ENCODE assay signal across 19 mouse cellular contexts in genomic region chr9:64704073-64704840, GRCm38 (mm10). TPM values are rescaled to one million over a fixed set of nuclear protein-coding genes. Genes with fewer than 3 reads are reported as not detected.
DNase-seq lines count a peak whose midpoint lies in the region; ATAC-seq and TF ChIP-seq lines count a peak whose summit lies in the region.
"Had no signal": no experiment of that assay in that cellular context is flagged by ENCODE, and none has a peak within 500 bp of the region (broad histone marks: within the 10 kb centered on the region; RNA-seq: fewer than 3 reads in every experiment).

No protein-coding gene starts in this region.

- TF ChIP-seq CTCF in lung, adult 2 months (IDR thresholded peaks at IDR 0.05; ENCODE audit: insufficient read depth, low read length): no peak

- H3K4me1 ChIP-seq in intestine, embryonic 14.5 days (replicated peaks; ENCODE audit: control insufficient read depth, insufficient read depth, low read length): peaks cover 10% of the 10 kb centered on the region
- 0 out of 2 replicates have a peak, but pooled peaks cover 24% of the 10 kb centered on the region for H3K4me1 ChIP-seq in intestine, embryonic 15.5 days (replicated peaks)
- H3K4me1 ChIP-seq in lung, adult 2 months (ENCODE audit: control insufficient read depth, insufficient read depth, low read length): peaks cover 6% of the 10 kb centered on the region
- H3K4me1 ChIP-seq: midbrain, embryonic 10.5 days had no signal

- peak; percentile 46 for DNase-seq in intestine, embryonic 14.5 days (ENCODE audit: low spot score)
- DNase-seq in lung, postnatal 36 days: peak; percentile 55
- DNase-seq in lung, adult 2 months: no peak
- DNase-seq in retina, postnatal 1 day: no peak
- no peak for DNase-seq in gastrocnemius, postnatal 36 days
- DNase-seq: adrenal gland, postnatal 14 days; cerebellum, adult 9-10 months; forebrain, postnatal 0 days; gastrocnemius, adult 2 months; heart, adult 18-20 months; kidney, postnatal 4 days; left cerebral cortex, postnatal 4 days; right cerebral cortex, postnatal 4 days had no signal

- TF ChIP-seq POLR2A in lung, adult 2 months (IDR thresholded peaks at IDR 0.05; ENCODE audit: borderline replicate concordance, extremely low read depth, low read depth, low read length): no peak

- H3K27ac ChIP-seq in intestine, embryonic 14.5 days (ENCODE audit: low read depth): no peak overlapping the region
- H3K27ac ChIP-seq in intestine, embryonic 15.5 days: no peak overlapping the region
- H3K27ac ChIP-seq: embryonic facial prominence, embryonic 13.5 days; heart, embryonic 15.5 days; lung, embryonic 15.5 days; midbrain, embryonic 10.5 days had no signal

- intact Hi-C loops in gastrocnemius, postnatal 36 days (cut with DNase I): no loop called here

- H3K4me2 ChIP-seq in intestine, embryonic 14.5 days (ENCODE audit: low read length): no peak overlapping the region
- no peak overlapping the region for H3K4me2 ChIP-seq in intestine, embryonic 15.5 days (replicated peaks)
- H3K4me2 ChIP-seq: embryonic facial prominence, embryonic 13.5 days; heart, embryonic 15.5 days; lung, embryonic 15.5 days had no signal

- peaks cover 34% of the 10 kb centered on the region for H3K36me3 ChIP-seq in intestine, embryonic 14.5 days (ENCODE audit: control insufficient read depth, insufficient read depth, low read length)
- peaks cover 6% of the 10 kb centered on the region; the same call in 1 of the 2 replicates for H3K36me3 ChIP-seq in intestine, embryonic 15.5 days

- no peak overlapping the region for H3K9ac ChIP-seq in intestine, embryonic 14.5 days (ENCODE audit: low read length)
- no peak overlapping the region for H3K9ac ChIP-seq in intestine, embryonic 15.5 days
- H3K9ac ChIP-seq: embryonic facial prominence, embryonic 13.5 days; forebrain, postnatal 0 days; heart, embryonic 15.5 days; lung, embryonic 15.5 days had no signal

- H3K4me3 ChIP-seq in intestine, embryonic 14.5 days (ENCODE audit: low read depth, low read length): no peak overlapping the region
- H3K4me3 ChIP-seq in intestine, embryonic 15.5 days (replicated peaks): no peak overlapping the region
- H3K4me3 ChIP-seq in lung, adult 2 months (replicated peaks; ENCODE audit: extremely low read depth, low read depth, low read length): no peak overlapping the region
- H3K4me3 ChIP-seq: embryonic facial prominence, embryonic 13.5 days; gastrocnemius, adult 2 months; heart, embryonic 15.5 days; lung, embryonic 15.5 days; midbrain, embryonic 10.5 days had no signal

- WGBS in intestine, embryonic 14.5 days: 84% methylated on average over 5 of the region's 5 CpGs
- WGBS in intestine, embryonic 15.5 days: 76% methylated on average over 5 of the region's 5 CpGs
- WGBS in lung, adult 2 months: 59% methylated on average over 5 of the region's 5 CpGs

- H3K27me3 ChIP-seq in intestine, embryonic 14.5 days (replicated peaks; ENCODE audit: control insufficient read depth, insufficient read depth, low read length): no peaks in the 10 kb centered on the region
- no peaks in the 10 kb centered on the region for H3K27me3 ChIP-seq in intestine, embryonic 15.5 days (replicated peaks)
- H3K27me3 ChIP-seq: embryonic facial prominence, embryonic 13.5 days; heart, embryonic 15.5 days; lung, embryonic 15.5 days had no signal

- no peak for ATAC-seq in intestine, embryonic 14.5 days (replicated peaks; ENCODE audit: low FRiP score, low TSS enrichment, low read depth)
- no peak for ATAC-seq in intestine, embryonic 15.5 days
- peak; percentile 48 for ATAC-seq in monocyte, adult 5-6 weeks (replicated peaks; ENCODE audit: insufficient number of reproducible peaks, low FRiP score, low TSS enrichment, poor library complexity, severe bottlenecking)
- ATAC-seq: forebrain, postnatal 0 days had no signal

- no peaks in the 10 kb centered on the region for H3K9me3 ChIP-seq in intestine, embryonic 14.5 days (ENCODE audit: control insufficient read depth, low read length)
- no peaks in the 10 kb centered on the region for H3K9me3 ChIP-seq in intestine, embryonic 15.5 days
- H3K9me3 ChIP-seq: embryonic facial prominence, embryonic 13.5 days; heart, embryonic 15.5 days; lung, embryonic 15.5 days; midbrain, embryonic 10.5 days had no signal

RNA-seq across cellular contexts. Expression of gene Rab11a, which starts 33.3 kb away (rescaled TPM):
- polyA plus RNA-seq in intestine, embryonic 14.5 days (2014; fragmentation: Nextera tagmentation; extraction: Ambion mirVana): 376 and 391 TPM in 2 replicates
- 512 and 519 TPM in 2 replicates for polyA plus RNA-seq in intestine, embryonic 15.5 days (2015; fragmentation: Nextera tagmentation; extraction: Ambion mirVana)
- 74.4 and 109 TPM in 2 replicates for polyA plus RNA-seq in lung, adult 2 months (2012; rRNA removed)
- total RNA-seq in monocyte, adult 5-6 weeks (2017): 169 to 356 TPM (median 307 TPM) in 3 replicates
- 10 to 100 TPM; 89.1 to 95.6 TPM for total RNA-seq in gastrocnemius, postnatal 36 days (2021)

Comparison
In these comparisons a context has a peak if more than half of its experiments do, and no peak if none do; other contexts are left out.
1. DNase-seq: peak in intestine, embryonic 14.5 days (single experiment) and lung, postnatal 36 days (single experiment); none in lung, adult 2 months (single experiment), retina, postnatal 1 day (single experiment) and gastrocnemius, postnatal 36 days (0 of 2).